Mouse (Mus musculus): ENCODE results near the gene Wscd1. TPM values are rescaled to one million over a fixed set of nuclear protein-coding genes. Genes with fewer than 3 reads are reported as not detected.

Gene Wscd1
- polyA plus RNA-seq, 1 experiment from 2014 or later, result 3.3 TPM

- no peak overlapping the region for H3K4me2 ChIP-seq (ENCODE audit: low read length)
- no peaks in the 10 kb centered on the region for H3K9me3 ChIP-seq (ENCODE audit: control insufficient read depth, low read length)
- H3K4me1 ChIP-seq (replicated peaks; ENCODE audit: control insufficient read depth, insufficient read depth, low read length), result no peaks in the 10 kb centered on the region
- no peaks in the 10 kb centered on the region for H3K36me3 ChIP-seq (ENCODE audit: control insufficient read depth, insufficient read depth, low read length)
- WGBS, result 8% methylated on average over 4 of the region's 4 CpGs
- H3K4me3 ChIP-seq (ENCODE audit: low read depth, low read length), result no peak overlapping the region
- DNase-seq (ENCODE audit: low spot score), result no peak
- no peak for ATAC-seq (replicated peaks; ENCODE audit: low FRiP score, low TSS enrichment, low read depth)
- H3K27ac ChIP-seq (ENCODE audit: low read depth), result no peak overlapping the region
- H3K9ac ChIP-seq (ENCODE audit: low read length), result no peak overlapping the region
- H3K27me3 ChIP-seq (replicated peaks; ENCODE audit: control insufficient read depth, insufficient read depth, low read length), result 0 out of 2 replicates have a peak, but pooled peaks cover 2% of the 10 kb centered on the region
These were observed 23.1 kb downstream of the Wscd1 start for GRCm38 (mm10) chr11:71772802-71773201.

- H3K4me3 ChIP-seq (ENCODE audit: low read depth, low read length), result no peak overlapping the region
- no peaks in the 10 kb centered on the region for H3K36me3 ChIP-seq (ENCODE audit: control insufficient read depth, insufficient read depth, low read length)
- H3K9me3 ChIP-seq (ENCODE audit: control insufficient read depth, low read length), result no peaks in the 10 kb centered on the region
- H3K27ac ChIP-seq (ENCODE audit: low read depth), result no peak overlapping the region
- WGBS, result 30% methylated on average over 16 of the region's 16 CpGs
- 0 out of 2 replicates have a peak, but pooled peaks cover 2% of the 10 kb centered on the region for H3K27me3 ChIP-seq (replicated peaks; ENCODE audit: control insufficient read depth, insufficient read depth, low read length)
- no peaks in the 10 kb centered on the region for H3K4me1 ChIP-seq (replicated peaks; ENCODE audit: control insufficient read depth, insufficient read depth, low read length)
- ATAC-seq (replicated peaks; ENCODE audit: low FRiP score, low TSS enrichment, low read depth), result no peak
- no peak overlapping the region for H3K9ac ChIP-seq (ENCODE audit: low read length)
- H3K4me2 ChIP-seq (ENCODE audit: low read length), result no peak overlapping the region
- DNase-seq (ENCODE audit: low spot score), result no peak
These were observed 24.5 kb downstream of the Wscd1 start for GRCm38 (mm10) chr11:71773986-71774767.

GRCm38 (mm10) chr11:71775056-71775455 is 25.3 kb downstream of the Wscd1 start:
- 62% methylated on average over 6 of the region's 6 CpGs for WGBS
- H3K4me2 ChIP-seq (ENCODE audit: low read length), result no peak overlapping the region
- ATAC-seq (replicated peaks; ENCODE audit: low FRiP score, low TSS enrichment, low read depth), result no peak

GRCm38 (mm10) chr11:71779642-71780041 is 29.9 kb downstream of the Wscd1 start:
- ATAC-seq (replicated peaks; ENCODE audit: low FRiP score, low TSS enrichment, low read depth) (no peak), DNase-seq (ENCODE audit: low spot score) (no peak)
- Histone ChIP-seq H3K4me2 (ENCODE audit: low read length) (no peak overlapping the region), H3K9ac (ENCODE audit: low read length) (no peak overlapping the region), H3K36me3 (ENCODE audit: control insufficient read depth, insufficient read depth, low read length) (no peaks in the 10 kb centered on the region), H3K27ac (ENCODE audit: low read depth) (no peak overlapping the region), H3K4me1 (replicated peaks; ENCODE audit: control insufficient read depth, insufficient read depth, low read length) (no peaks in the 10 kb centered on the region), H3K4me3 (ENCODE audit: low read depth, low read length) (no peak overlapping the region), H3K27me3 (replicated peaks; ENCODE audit: control insufficient read depth, insufficient read depth, low read length) (no peaks in the 10 kb centered on the region), H3K9me3 (ENCODE audit: control insufficient read depth, low read length) (no peaks in the 10 kb centered on the region)
- 41% methylated on average over 10 of the region's 10 CpGs for WGBS

More at GRCm38 (mm10) chr11:71775056-71775455, 25.3 kb downstream of the Wscd1 start:
- Histone ChIP-seq H3K36me3 (ENCODE audit: control insufficient read depth, insufficient read depth, low read length) (no peaks in the 10 kb centered on the region), H3K27me3 (replicated peaks; ENCODE audit: control insufficient read depth, insufficient read depth, low read length) (0 out of 2 replicates have a peak, but pooled peaks cover 2% of the 10 kb centered on the region), H3K4me1 (replicated peaks; ENCODE audit: control insufficient read depth, insufficient read depth, low read length) (no peaks in the 10 kb centered on the region), H3K27ac (ENCODE audit: low read depth) (no peak overlapping the region), H3K4me3 (ENCODE audit: low read depth, low read length) (no peak overlapping the region), H3K9me3 (ENCODE audit: control insufficient read depth, low read length) (no peaks in the 10 kb centered on the region), H3K9ac (ENCODE audit: low read length) (no peak overlapping the region)
- no peak for DNase-seq (ENCODE audit: low spot score)

DNA sequence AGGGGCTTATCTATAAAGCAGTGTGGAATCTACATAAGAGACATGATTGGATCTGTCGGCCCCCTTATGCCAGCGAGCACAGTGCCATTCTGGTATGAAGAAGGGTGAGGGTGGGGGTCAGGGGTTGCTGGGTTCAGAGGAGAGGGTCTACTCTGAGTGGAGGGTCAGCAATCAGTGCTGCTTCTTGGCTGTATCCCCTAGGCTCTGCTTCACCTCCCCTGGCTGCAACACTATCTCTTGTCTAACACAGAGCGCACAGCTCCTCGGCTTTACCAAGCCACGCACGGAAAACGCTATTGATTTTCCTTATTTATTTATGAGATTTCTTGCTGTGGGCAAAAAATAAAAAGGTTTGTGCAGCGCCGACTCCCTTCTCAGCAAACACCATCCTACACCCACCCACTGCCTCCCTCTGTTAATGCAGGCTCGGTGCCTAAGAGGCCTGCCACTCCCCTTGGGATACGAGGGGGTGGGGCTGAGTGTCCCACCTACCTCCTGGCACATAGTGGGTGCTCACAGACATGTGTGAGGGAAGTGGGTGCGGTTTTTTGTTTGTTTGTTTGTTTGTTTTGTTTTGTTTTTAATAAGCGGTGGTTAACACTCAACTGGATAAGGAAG is 32.1 kb downstream of the Wscd1 start:
- ATAC-seq (replicated peaks; ENCODE audit: low FRiP score, low TSS enrichment, low read depth) (no peak), DNase-seq (ENCODE audit: low spot score) (no peak)
- WGBS, result 76% methylated on average over 13 of the region's 13 CpGs
- no peaks in the 10 kb centered on the region for H3K9me3 ChIP-seq (ENCODE audit: control insufficient read depth, low read length)
- H3K27me3 ChIP-seq (replicated peaks; ENCODE audit: control insufficient read depth, insufficient read depth, low read length), result no peaks in the 10 kb centered on the region
- H3K4me1 ChIP-seq (replicated peaks; ENCODE audit: control insufficient read depth, insufficient read depth, low read length), result no peaks in the 10 kb centered on the region
- no peak overlapping the region for H3K4me2 ChIP-seq (ENCODE audit: low read length)
- H3K36me3 ChIP-seq (ENCODE audit: control insufficient read depth, insufficient read depth, low read length), result no peaks in the 10 kb centered on the region
- H3K4me3 ChIP-seq (ENCODE audit: low read depth, low read length), result no peak overlapping the region
- no peak overlapping the region for H3K9ac ChIP-seq (ENCODE audit: low read length)
- H3K27ac ChIP-seq (ENCODE audit: low read depth), result no peak overlapping the region

GRCm38 (mm10) chr11:71785499-71785898 is 35.8 kb downstream of the Wscd1 start:
- Histone ChIP-seq H3K4me3 (ENCODE audit: low read depth, low read length) (no peak overlapping the region), H3K4me2 (ENCODE audit: low read length) (no peak overlapping the region), H3K9me3 (ENCODE audit: control insufficient read depth, low read length) (no peaks in the 10 kb centered on the region), H3K27me3 (replicated peaks; ENCODE audit: control insufficient read depth, insufficient read depth, low read length) (no peaks in the 10 kb centered on the region), H3K27ac (ENCODE audit: low read depth) (no peak overlapping the region), H3K4me1 (replicated peaks; ENCODE audit: control insufficient read depth, insufficient read depth, low read length) (no peaks in the 10 kb centered on the region), H3K9ac (ENCODE audit: low read length) (no peak overlapping the region), H3K36me3 (ENCODE audit: control insufficient read depth, insufficient read depth, low read length) (no peaks in the 10 kb centered on the region)
- DNase-seq (ENCODE audit: low spot score) (no peak), ATAC-seq (replicated peaks; ENCODE audit: low FRiP score, low TSS enrichment, low read depth) (no peak)
- 85% methylated on average over 4 of the region's 4 CpGs for WGBS

GRCm38 (mm10) chr11:71788209-71788608 is 38.5 kb downstream of the Wscd1 start:
- 85% methylated on average over 4 of the region's 4 CpGs for WGBS

GRCm38 (mm10) chr11:71790227-71790626 is 40.5 kb downstream of the Wscd1 start:
- Histone ChIP-seq H3K36me3 (ENCODE audit: control insufficient read depth, insufficient read depth, low read length) (no peaks in the 10 kb centered on the region), H3K4me1 (replicated peaks; ENCODE audit: control insufficient read depth, insufficient read depth, low read length) (no peaks in the 10 kb centered on the region), H3K9me3 (ENCODE audit: control insufficient read depth, low read length) (no peaks in the 10 kb centered on the region), H3K9ac (ENCODE audit: low read length) (no peak overlapping the region), H3K4me2 (ENCODE audit: low read length) (no peak overlapping the region), H3K27me3 (replicated peaks; ENCODE audit: control insufficient read depth, insufficient read depth, low read length) (no peaks in the 10 kb centered on the region), H3K4me3 (ENCODE audit: low read depth, low read length) (no peak overlapping the region), H3K27ac (ENCODE audit: low read depth) (no peak overlapping the region)
- ATAC-seq (replicated peaks; ENCODE audit: low FRiP score, low TSS enrichment, low read depth) (no peak), DNase-seq (ENCODE audit: low spot score) (no peak)
- 66% methylated on average over 3 of the region's 3 CpGs for WGBS

More at GRCm38 (mm10) chr11:71788209-71788608, 38.5 kb downstream of the Wscd1 start:
- no peak overlapping the region for H3K4me2 ChIP-seq (ENCODE audit: low read length)
- H3K4me3 ChIP-seq (ENCODE audit: low read depth, low read length), result no peak overlapping the region
- no peaks in the 10 kb centered on the region for H3K9me3 ChIP-seq (ENCODE audit: control insufficient read depth, low read length)
- H3K27me3 ChIP-seq (replicated peaks; ENCODE audit: control insufficient read depth, insufficient read depth, low read length), result no peaks in the 10 kb centered on the region
- no peaks in the 10 kb centered on the region for H3K4me1 ChIP-seq (replicated peaks; ENCODE audit: control insufficient read depth, insufficient read depth, low read length)
- ATAC-seq (replicated peaks; ENCODE audit: low FRiP score, low TSS enrichment, low read depth) (no peak), DNase-seq (ENCODE audit: low spot score) (no peak)
- H3K36me3 ChIP-seq (ENCODE audit: control insufficient read depth, insufficient read depth, low read length), result no peaks in the 10 kb centered on the region
- H3K9ac ChIP-seq (ENCODE audit: low read length), result no peak overlapping the region
- H3K27ac ChIP-seq (ENCODE audit: low read depth), result no peak overlapping the region
